Mouse (Mus musculus) c-Kit-negative CD71-positive TER-119-positive erythroid progenitor cells, embryonic 14.5 days (primary cell): ENCODE data around the gene Txk.

Source experiments
- DNase-seq: peaks from one replicate; pipeline ENCODE4 v3.0.0-alpha.2; 2013; ENCODE audit warnings: low read depth, low spot score

Txk gene

GRCm38 (mm10) chr5:72752585-72752984 lies at the start of gene Txk:
TSS of gene Txk (minus strand) at chr5:72752777.
- no peak for DNase-seq

GRCm38 (mm10) chr5:72798563-72798962 lies 46.0 kb upstream of the Txk start:
- DNase-seq: no peak

- no peak for DNase-seq
These were observed 43.6 kb upstream of the Txk start for GRCm38 (mm10) chr5:72796186-72796613.

GRCm38 (mm10) chr5:72793309-72793850 lies 40.8 kb upstream of the Txk start:
- no peak for DNase-seq

- DNase-seq: no peak
These were observed 39.2 kb upstream of the Txk start for GRCm38 (mm10) chr5:72791789-72792188.

- no peak for DNase-seq
These were observed 38.8 kb upstream of the Txk start for GRCm38 (mm10) chr5:72791386-72791785.

- DNase-seq: no peak
These were observed 32.9 kb upstream of the Txk start for GRCm38 (mm10) chr5:72785451-72785850.

- DNase-seq: no peak
These were observed 32.1 kb upstream of the Txk start for GRCm38 (mm10) chr5:72784719-72785118.

GRCm38 (mm10) chr5:72783957-72784356 lies 31.4 kb upstream of the Txk start:
- DNase-seq: no peak

GRCm38 (mm10) chr5:72783123-72783522 lies 30.5 kb upstream of the Txk start:
- DNase-seq: no peak

GRCm38 (mm10) chr5:72781776-72782175 lies 29.2 kb upstream of the Txk start:
- DNase-seq: no peak

- no peak for DNase-seq
These were observed 24.0 kb upstream of the Txk start for GRCm38 (mm10) chr5:72776595-72776994.

GRCm38 (mm10) chr5:72776127-72776526 lies 23.6 kb upstream of the Txk start:
- DNase-seq: no peak

- DNase-seq: no peak
These were observed 17.3 kb upstream of the Txk start for GRCm38 (mm10) chr5:72769841-72770240.

GRCm38 (mm10) chr5:72763546-72763945 lies 11.0 kb upstream of the Txk start:
- DNase-seq: no peak

GRCm38 (mm10) chr5:72763025-72763424 lies 10.4 kb upstream of the Txk start:
- DNase-seq: no peak

- DNase-seq: no peak
These were observed 9.2 kb upstream of the Txk start for GRCm38 (mm10) chr5:72761758-72762157.

- no peak for DNase-seq
These were observed 8.7 kb upstream of the Txk start for GRCm38 (mm10) chr5:72761237-72761636.

GRCm38 (mm10) chr5:72758925-72759924 lies 6.6 kb upstream of the Txk start:
- DNase-seq: no peak

- no peak for DNase-seq
These were observed 4.7 kb upstream of the Txk start for GRCm38 (mm10) chr5:72757155-72757773.

GRCm38 (mm10) chr5:72755941-72756340 lies 3.4 kb upstream of the Txk start:
- no peak for DNase-seq

- no peak for DNase-seq
These were observed 2.5 kb upstream of the Txk start for GRCm38 (mm10) chr5:72755035-72755434.
